Mouse (Mus musculus) erythroblast, embryonic 14.5 days (primary cell): Measurements from ENCODE around the gene Ppp2r3d.

Experiments
- GATA1 ChIP-seq: IDR thresholded peaks from 2 replicates; pipeline ENCODE4 v1.6.1; 2012; ENCODE audit warnings: low read length, inconsistent platforms, mixed read lengths
- TAL1 ChIP-seq: IDR thresholded peaks from 3 replicates; pipeline ENCODE4 v1.6.1; 2012; ENCODE audit warnings: low read length, inconsistent platforms, mixed read lengths

GRCm38 (mm10) chr9:124424292-124424541 is 52.5 kb downstream of the Ppp2r3d start:
- TF ChIP-seq GATA1 (no peak), TAL1 (no peak)
